Mouse (Mus musculus) right cerebral cortex, postnatal 14 days (tissue): ENCODE results near the gene Pde6b.

Experiments used
- DNase-seq: peaks from one replicate; pipeline ENCODE4 v3.0.0; 2022

The Pde6b gene

DNA sequence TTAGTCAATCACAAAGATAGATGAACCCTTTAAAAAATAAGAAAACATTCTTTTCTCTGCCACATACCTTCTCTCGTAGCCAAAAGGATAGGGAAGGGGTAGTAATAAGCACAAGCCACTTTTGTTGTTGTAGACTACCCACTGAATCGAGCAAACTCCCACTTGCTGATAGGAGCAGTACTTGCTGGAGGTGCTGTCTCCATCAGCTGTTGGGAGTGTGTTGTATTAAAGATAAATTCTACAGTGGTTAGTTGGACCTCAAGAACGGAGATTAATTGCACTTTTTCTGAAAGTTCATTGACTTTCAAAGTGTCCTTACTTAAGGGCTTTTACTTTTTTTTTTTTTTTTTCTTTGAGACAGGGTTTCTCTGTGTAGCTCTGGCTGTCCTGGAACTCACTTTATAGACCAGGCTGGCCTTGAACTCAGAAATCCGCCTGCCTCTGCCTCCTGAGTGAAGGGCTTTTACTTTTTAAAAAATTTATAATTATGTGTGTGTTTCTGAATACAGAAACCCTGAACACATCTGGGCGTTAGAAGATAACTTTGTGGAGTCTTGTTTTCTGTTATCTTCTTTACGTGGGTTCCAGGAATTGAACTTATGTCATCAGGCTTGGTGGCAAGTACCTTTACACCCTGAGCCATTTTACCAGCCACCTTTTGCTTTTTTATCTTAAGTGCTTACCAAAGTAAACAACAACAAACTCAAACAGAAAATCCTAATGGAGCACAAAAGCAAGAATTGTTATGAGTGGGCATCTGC is 77.1 kb downstream of the Pde6b start:
- no peak for DNase-seq

- no peak for DNase-seq
Measured at GRCm38 (mm10) chr5:108466647-108467046, 78.5 kb downstream of the Pde6b start.

DNA sequence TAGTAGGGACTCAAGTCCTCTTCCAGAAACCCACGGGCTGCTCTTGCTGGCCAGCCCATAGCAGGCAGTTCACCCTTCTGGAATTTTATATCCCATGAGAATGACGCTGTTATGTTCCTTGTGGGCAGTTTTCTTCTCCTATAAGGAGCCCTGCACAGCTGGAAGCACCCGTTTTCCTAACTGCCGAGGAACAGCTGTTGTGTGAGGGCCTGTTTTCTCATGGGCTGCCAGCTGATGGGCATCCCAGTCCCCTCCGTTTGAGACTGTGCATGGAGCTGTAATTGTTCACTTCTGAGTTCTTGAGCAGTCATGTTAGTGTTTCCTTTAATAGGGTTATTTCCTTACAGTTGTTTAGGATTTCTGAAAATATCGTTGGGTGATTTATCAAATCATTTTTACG is 81.4 kb downstream of the Pde6b start:
- DNase-seq = no peak

DNA sequence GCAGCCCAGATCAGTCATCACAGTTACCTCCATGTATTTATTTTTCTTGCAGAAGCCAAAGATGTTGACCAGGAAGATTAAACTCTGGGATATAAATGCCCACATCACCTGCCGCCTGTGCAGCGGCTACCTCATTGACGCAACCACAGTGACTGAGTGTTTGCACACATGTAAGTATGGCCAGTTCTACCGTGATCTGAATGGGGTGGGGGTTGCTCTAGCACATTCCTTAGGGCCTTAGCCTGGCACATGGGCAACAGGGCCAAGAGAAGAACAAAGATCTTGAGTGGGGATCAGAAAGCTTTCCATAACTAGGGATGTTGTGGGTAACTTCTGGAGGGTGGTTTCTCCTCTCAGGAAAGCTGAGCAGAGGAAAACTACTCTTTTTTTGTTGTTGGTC is 85.5 kb downstream of the Pde6b start:
- DNase-seq = no peak

GRCm38 (mm10) chr5:108475977-108476376 is 87.8 kb downstream of the Pde6b start:
- DNase-seq = no peak
